Mouse (Mus musculus): ENCODE measurements around the gene Oaz2. TPM values are rescaled to one million over a fixed set of nuclear protein-coding genes. Genes with fewer than 3 reads are reported as not detected.

Gene Oaz2
- polyA plus RNA-seq, 2 experiments: 21.5 to 29.6 TPM

- ATAC-seq (ENCODE audit: insufficient read depth) (no peak), DNase-seq (ENCODE audit: low read depth in 3 of 3, low spot score in 3 of 3) (no peak)
- H3K4me2 ChIP-seq (ENCODE audit: low read depth): no peak overlapping the region
- H3K4me1 ChIP-seq (replicated peaks; ENCODE audit: control insufficient read depth in 2 of 2, insufficient read depth in 2 of 2, low read length in 1 of 2): peaks cover 0 to 7% of the 10 kb centered on the region in 2 experiments; a peak in 1 of 4 replicates
- no peak for TF ChIP-seq CTCF (IDR thresholded peaks at IDR 0.05; ENCODE audit: low read depth)
- TF ChIP-seq EP300 (IDR thresholded peaks at IDR 0.05; ENCODE audit: low read depth): no peak
- H3K4me3 ChIP-seq (ENCODE audit: insufficient read depth in 1 of 2, low read depth in 2 of 2, low read length in 2 of 2): no peak overlapping the region
- H3K9me3 ChIP-seq (ENCODE audit: control insufficient read depth, low read length): no peaks in the 10 kb centered on the region
- H3K27me3 ChIP-seq (ENCODE audit: control insufficient read depth, insufficient read depth, low read length): no peaks in the 10 kb centered on the region; the same call in 1 of the 2 replicates
- WGBS (ENCODE audit: insufficient replicate concordance): 25% methylated on average over 12 of the region's 12 CpGs
- no peak overlapping the region for H3K9ac ChIP-seq (replicated peaks)
- H3K36me3 ChIP-seq (replicated peaks; ENCODE audit: control insufficient read depth, insufficient read depth, low read depth): no peaks in the 10 kb centered on the region
- H3K27ac ChIP-seq: no peak overlapping the region
These were observed 26.3 kb upstream of the Oaz2 start for GRCm38 (mm10) chr9:65641446-65642052.

GRCm38 (mm10) chr9:65642546-65642945 is 25.3 kb upstream of the Oaz2 start:
- H3K27ac ChIP-seq: no peak overlapping the region
- peaks cover 0 to 7% of the 10 kb centered on the region in 2 experiments; a peak in 1 of 4 replicates for H3K4me1 ChIP-seq (replicated peaks; ENCODE audit: control insufficient read depth in 2 of 2, insufficient read depth in 2 of 2, low read length in 1 of 2)
- H3K27me3 ChIP-seq (ENCODE audit: control insufficient read depth, insufficient read depth, low read length): no peaks in the 10 kb centered on the region; the same call in 1 of the 2 replicates
- H3K36me3 ChIP-seq (replicated peaks; ENCODE audit: control insufficient read depth, insufficient read depth, low read depth): no peaks in the 10 kb centered on the region
- no peak overlapping the region for H3K4me2 ChIP-seq (ENCODE audit: low read depth)
- H3K4me3 ChIP-seq (ENCODE audit: insufficient read depth in 1 of 2, low read depth in 2 of 2, low read length in 2 of 2): no peak overlapping the region
- no peak overlapping the region for H3K9ac ChIP-seq (replicated peaks)
- ATAC-seq (ENCODE audit: insufficient read depth) (no peak), DNase-seq (ENCODE audit: low read depth in 3 of 3, low spot score in 3 of 3) (no peak)
- no peak for TF ChIP-seq CTCF (IDR thresholded peaks at IDR 0.05; ENCODE audit: low read depth)
- TF ChIP-seq EP300 (IDR thresholded peaks at IDR 0.05; ENCODE audit: low read depth): no peak
- no peaks in the 10 kb centered on the region for H3K9me3 ChIP-seq (ENCODE audit: control insufficient read depth, low read length)

GRCm38 (mm10) chr9:65644960-65645359 is 22.8 kb upstream of the Oaz2 start:
- WGBS (ENCODE audit: insufficient replicate concordance): 74% methylated on average over 4 of the region's 4 CpGs
- Histone ChIP-seq H3K9me3 (ENCODE audit: control insufficient read depth, low read length) (no peaks in the 10 kb centered on the region), H3K36me3 (replicated peaks; ENCODE audit: control insufficient read depth, insufficient read depth, low read depth) (no peaks in the 10 kb centered on the region), H3K9ac (replicated peaks) (no peak overlapping the region), H3K27ac (no peak overlapping the region), H3K4me2 (ENCODE audit: low read depth) (no peak overlapping the region), H3K4me1 (replicated peaks; ENCODE audit: control insufficient read depth in 2 of 2, insufficient read depth in 2 of 2, low read length in 1 of 2) (peaks cover 0 to 7% of the 10 kb centered on the region in 2 experiments; a peak in 1 of 4 replicates), H3K27me3 (ENCODE audit: control insufficient read depth, insufficient read depth, low read length) (no peaks in the 10 kb centered on the region; the same call in 1 of the 2 replicates), H3K4me3 (ENCODE audit: insufficient read depth in 1 of 2, low read depth in 2 of 2, low read length in 2 of 2) (no peak overlapping the region)
- TF ChIP-seq CTCF (IDR thresholded peaks at IDR 0.05; ENCODE audit: low read depth) (no peak), EP300 (IDR thresholded peaks at IDR 0.05; ENCODE audit: low read depth) (no peak)
- DNase-seq (ENCODE audit: low read depth in 3 of 3, low spot score in 3 of 3) (no peak), ATAC-seq (ENCODE audit: insufficient read depth) (no peak)

GRCm38 (mm10) chr9:65645984-65646383 is 21.8 kb upstream of the Oaz2 start:
- 0 out of 2 replicates have a peak, but pooled peaks have one; percentile 2 for TF ChIP-seq CTCF (IDR thresholded peaks at IDR 0.05; ENCODE audit: low read depth)
- TF ChIP-seq EP300 (IDR thresholded peaks at IDR 0.05; ENCODE audit: low read depth): no peak
- DNase-seq (ENCODE audit: low read depth in 3 of 3, low spot score in 3 of 3): no peak
- H3K9ac ChIP-seq (replicated peaks): no peak overlapping the region
- H3K4me2 ChIP-seq (ENCODE audit: low read depth): no peak overlapping the region
- H3K4me1 ChIP-seq (replicated peaks; ENCODE audit: control insufficient read depth in 2 of 2, insufficient read depth in 2 of 2, low read length in 1 of 2): peaks cover 0 to 7% of the 10 kb centered on the region in 2 experiments; a peak in 1 of 4 replicates
- WGBS (ENCODE audit: insufficient replicate concordance): 32% methylated on average over 3 of the region's 3 CpGs
- H3K4me3 ChIP-seq (ENCODE audit: insufficient read depth in 1 of 2, low read depth in 2 of 2, low read length in 2 of 2): no peak overlapping the region
- no peaks in the 10 kb centered on the region for H3K36me3 ChIP-seq (replicated peaks; ENCODE audit: control insufficient read depth, insufficient read depth, low read depth)
- no peak for ATAC-seq (ENCODE audit: insufficient read depth)
- H3K27me3 ChIP-seq (ENCODE audit: control insufficient read depth, insufficient read depth, low read length): no peaks in the 10 kb centered on the region
- H3K9me3 ChIP-seq (ENCODE audit: control insufficient read depth, low read length): no peaks in the 10 kb centered on the region
- H3K27ac ChIP-seq: no peak overlapping the region

GRCm38 (mm10) chr9:65646782-65647181 is 21.0 kb upstream of the Oaz2 start:
- 56% methylated on average over 2 of the region's 2 CpGs for WGBS (ENCODE audit: insufficient replicate concordance)
- no peak for DNase-seq (ENCODE audit: low read depth in 3 of 3, low spot score in 3 of 3)
- Histone ChIP-seq H3K27me3 (ENCODE audit: control insufficient read depth, insufficient read depth, low read length) (no peaks in the 10 kb centered on the region), H3K4me2 (ENCODE audit: low read depth) (no peak overlapping the region), H3K36me3 (replicated peaks; ENCODE audit: control insufficient read depth, insufficient read depth, low read depth) (no peaks in the 10 kb centered on the region), H3K4me3 (ENCODE audit: insufficient read depth in 1 of 2, low read depth in 2 of 2, low read length in 2 of 2) (no peak overlapping the region), H3K9ac (replicated peaks) (no peak overlapping the region), H3K4me1 (replicated peaks; ENCODE audit: control insufficient read depth in 2 of 2, insufficient read depth in 2 of 2, low read length in 1 of 2) (peaks cover 0 to 6% of the 10 kb centered on the region in 2 experiments; a peak in 1 of 4 replicates), H3K9me3 (ENCODE audit: control insufficient read depth, low read length) (no peaks in the 10 kb centered on the region), H3K27ac (no peak overlapping the region)
- TF ChIP-seq EP300 (IDR thresholded peaks at IDR 0.05; ENCODE audit: low read depth): no peak
- ATAC-seq (ENCODE audit: insufficient read depth): no peak

Measured in liver, embryonic 14.5 days (tissue).